Mouse (Mus musculus): ENCODE results near the gene 1700011L22Rik. TPM values are rescaled to one million over a fixed set of nuclear protein-coding genes. Genes with fewer than 3 reads are reported as not detected.
A peak's percentile ranks its signal among the peaks of the same experiment; 100 is the strongest.

1700011L22Rik gene
- total RNA-seq, 2 experiments from 2014 or later = not detected

GRCm38 (mm10) chr8:79196481-79196880, 51.9 kb downstream of the 1700011L22Rik start:
- intact Hi-C loops (cut with DNase I; ENCODE audit: low total_unique reads) = no loop called here
- DNase-seq = no peak

- intact Hi-C loops (cut with DNase I; ENCODE audit: low total_unique reads) = no loop called here
- DNase-seq = no peak
Measured at GRCm38 (mm10) chr8:79190071-79190470, 58.3 kb downstream of the 1700011L22Rik start.

- no peak for DNase-seq
- intact Hi-C loops (cut with DNase I; ENCODE audit: low total_unique reads) = no loop called here
Measured at GRCm38 (mm10) chr8:79185488-79185887, 62.9 kb downstream of the 1700011L22Rik start.

- intact Hi-C loops (cut with DNase I; ENCODE audit: low total_unique reads) = no loop called here
Measured at GRCm38 (mm10) chr8:79179678-79180077, 68.7 kb downstream of the 1700011L22Rik start.

GRCm38 (mm10) chr8:79175991-79176390, 72.4 kb downstream of the 1700011L22Rik start:
- intact Hi-C loops (cut with DNase I; ENCODE audit: low total_unique reads) = no loop called here
- DNase-seq = no peak

More at GRCm38 (mm10) chr8:79179678-79180077, 68.7 kb downstream of the 1700011L22Rik start:
- no peak for DNase-seq

- intact Hi-C loops (cut with DNase I; ENCODE audit: low total_unique reads) = no loop called here
Measured at GRCm38 (mm10) chr8:79173606-79174005, 74.8 kb downstream of the 1700011L22Rik start.

GRCm38 (mm10) chr8:79165276-79165675, 83.1 kb downstream of the 1700011L22Rik start:
- intact Hi-C loops (cut with DNase I; ENCODE audit: low total_unique reads) = no loop called here
- DNase-seq = no peak

More at GRCm38 (mm10) chr8:79173606-79174005, 74.8 kb downstream of the 1700011L22Rik start:
- DNase-seq = no peak

- DNase-seq = no peak
- intact Hi-C loops (cut with DNase I; ENCODE audit: low total_unique reads) = no loop called here
Measured at GRCm38 (mm10) chr8:79164336-79164735, 84.0 kb downstream of the 1700011L22Rik start.

- peak; percentile 58 for DNase-seq
- intact Hi-C loops (cut with DNase I; ENCODE audit: low total_unique reads) = no loop called here
Measured at GRCm38 (mm10) chr8:79162533-79163308, 85.6 kb downstream of the 1700011L22Rik start.

GRCm38 (mm10) chr8:79161172-79161778, 87.1 kb downstream of the 1700011L22Rik start:
- intact Hi-C loops (cut with DNase I; ENCODE audit: low total_unique reads) = no loop called here
- DNase-seq = no peak

Other genes with a start within 250 kb of the 1700011L22Rik start
- 1 to 10 TPM; 6.7 to 7.4 TPM for gene Zfp827, start 220.1 kb downstream of the 1700011L22Rik start, total RNA-seq (2021)
- 10 to 100 TPM; 15.3 to 15.8 TPM for gene Mmaa, start 46.4 kb upstream of the 1700011L22Rik start, total RNA-seq (2021)
- 10 to 100 TPM; 21.2 to 22.5 TPM for gene Smad1, start 150.9 kb upstream of the 1700011L22Rik start, total RNA-seq (2021)